Mouse (Mus musculus) left cerebral cortex, postnatal 14 days (tissue): ENCODE measurements at regions not wholly inside any gene's neighbourhood (a gene's known extent, or its start where the extent isn't known, plus 50 kb on each side); places are given as distances from the start of the nearest gene placed in this dataset.
A peak's percentile ranks its signal among the peaks of the same experiment; 100 is the strongest.
"Not testable (repeated sequence)": the region's sequence is repeated elsewhere in the genome, so short reads cannot be mapped to it uniquely, and the experiment has no call there.

ENCODE experiments used
- DNase-seq, 2 experiments: peaks; one replicate each; pipeline ENCODE4 v3.0.0; 2021 to 2022; ENCODE audit warnings: low spot score in 2 of 2, mixed read lengths in 1 of 2
- intact Hi-C: fragments of 180-260 bp; cut with DNase I; formaldehyde crosslinking; loops from one replicate; pipeline ENCODE4 v1.15.1; 2025

GRCm38 (mm10) chr12:77895508-77895907 is 298.5 kb upstream of the Gm6657 start:
- DNase-seq = no peak
- intact Hi-C loops = no loop called here

DNA sequence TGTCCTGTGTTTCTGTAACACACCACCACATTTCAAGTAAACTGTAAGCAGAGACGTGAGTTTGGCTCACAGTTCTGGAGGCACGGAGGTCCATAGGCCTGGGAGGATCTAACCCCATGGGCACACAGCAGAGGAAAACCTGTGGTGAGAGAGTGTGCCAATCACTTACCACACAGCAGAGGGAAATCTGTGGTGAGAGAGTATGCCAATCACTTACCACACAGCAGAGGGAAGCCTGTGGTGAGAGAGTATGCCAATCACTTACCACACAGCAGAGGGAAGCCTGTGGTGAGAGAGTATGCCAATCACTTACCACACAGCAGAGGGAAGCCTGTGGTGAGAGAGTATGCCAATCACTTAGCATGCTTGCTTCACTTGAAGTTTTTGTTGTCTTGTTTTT is 295.1 kb upstream of the Gm6657 start:
- intact Hi-C loops, DNase-seq: not testable (repeated sequence)

- intact Hi-C loops = no loop called here
- DNase-seq = no peak
Observed at GRCm38 (mm10) chr12:77901254-77901653, 292.8 kb upstream of the Gm6657 start.

DNA sequence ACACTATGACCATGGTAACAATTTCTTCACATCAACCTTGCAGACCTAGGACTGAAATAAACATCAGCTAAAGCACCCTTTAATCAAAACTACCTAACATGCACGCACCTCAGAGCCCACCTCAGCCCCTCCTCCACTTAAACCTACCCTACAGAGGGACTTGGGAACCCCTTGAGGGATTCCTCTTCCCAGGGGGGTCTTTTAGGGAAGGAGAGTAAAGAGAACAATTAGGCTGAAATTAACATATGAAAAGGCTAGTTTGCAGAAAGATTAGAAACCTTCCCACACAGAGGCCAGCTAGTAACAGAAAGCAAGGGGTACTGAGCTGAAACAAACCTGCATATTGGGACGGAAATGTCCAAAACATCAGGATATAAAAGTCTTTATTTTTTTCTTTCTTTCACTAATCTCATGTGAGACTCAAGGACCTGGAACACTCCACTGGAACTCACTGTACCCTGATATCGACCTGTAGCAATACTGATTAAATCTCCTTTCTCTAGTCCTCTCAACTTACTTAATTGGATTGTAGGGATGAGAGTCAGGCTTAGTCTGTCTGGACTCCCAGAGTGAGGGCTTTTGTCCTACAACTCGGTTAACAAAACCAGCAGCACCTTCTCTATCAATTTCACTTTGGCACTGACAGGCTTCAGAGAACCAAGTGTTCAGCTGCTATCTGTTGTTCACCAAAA is 281.0 kb upstream of the Gm6657 start:
- DNase-seq = no peak
- intact Hi-C loops = no loop called here

GRCm38 (mm10) chr12:77928729-77929128 is 265.3 kb upstream of the Gm6657 start:
- intact Hi-C loops = no loop called here
- no peak for DNase-seq

DNA sequence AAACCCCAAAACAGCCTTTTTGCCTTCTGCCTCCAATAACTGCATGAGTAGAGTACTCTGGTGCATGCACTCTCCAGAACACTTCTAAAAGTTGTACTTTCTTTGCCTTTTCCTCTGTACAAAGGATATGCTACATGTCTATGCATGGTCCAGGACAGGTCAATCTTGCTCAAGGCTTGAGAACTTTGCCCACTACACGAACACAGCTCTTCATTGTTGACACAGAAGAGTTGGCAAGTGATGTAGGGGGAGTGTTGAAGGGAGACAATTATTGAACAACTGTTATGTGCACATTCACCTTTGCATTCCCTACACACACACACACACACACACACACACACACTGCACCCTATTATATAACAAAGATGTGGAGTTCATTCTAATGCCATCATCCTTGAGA is 264.5 kb upstream of the Gm6657 start:
- intact Hi-C loops = no loop called here
- no peak for DNase-seq

GRCm38 (mm10) chr12:77943960-77944359 is 250.1 kb upstream of the Gm6657 start:
- intact Hi-C loops = no loop called here
- no peak for DNase-seq

GRCm38 (mm10) chr12:77949474-77950017 is 244.5 kb upstream of the Gm6657 start:
- intact Hi-C loops = no loop called here
- peak; percentile 40 to 47 for DNase-seq

DNA sequence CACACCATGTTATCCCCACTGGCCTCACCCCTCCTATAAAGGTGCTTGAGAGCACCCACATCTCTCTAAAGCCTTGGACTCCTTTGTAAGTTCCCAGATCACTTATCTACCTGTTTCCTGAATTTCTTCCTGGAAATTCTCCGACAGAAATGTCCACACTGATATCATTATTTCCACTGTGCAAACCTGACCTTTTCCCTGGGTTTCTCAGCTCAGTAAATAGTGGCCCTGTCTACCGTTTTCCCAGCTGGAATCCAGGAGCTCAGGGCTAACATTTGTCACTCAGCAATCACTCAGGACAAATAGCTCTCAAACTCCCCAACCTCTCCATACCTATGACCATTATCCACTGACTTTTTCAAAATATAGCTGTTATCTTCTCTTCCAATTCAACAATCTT is 241.6 kb upstream of the Gm6657 start:
- DNase-seq = no peak
- intact Hi-C loops = no loop called here

DNA sequence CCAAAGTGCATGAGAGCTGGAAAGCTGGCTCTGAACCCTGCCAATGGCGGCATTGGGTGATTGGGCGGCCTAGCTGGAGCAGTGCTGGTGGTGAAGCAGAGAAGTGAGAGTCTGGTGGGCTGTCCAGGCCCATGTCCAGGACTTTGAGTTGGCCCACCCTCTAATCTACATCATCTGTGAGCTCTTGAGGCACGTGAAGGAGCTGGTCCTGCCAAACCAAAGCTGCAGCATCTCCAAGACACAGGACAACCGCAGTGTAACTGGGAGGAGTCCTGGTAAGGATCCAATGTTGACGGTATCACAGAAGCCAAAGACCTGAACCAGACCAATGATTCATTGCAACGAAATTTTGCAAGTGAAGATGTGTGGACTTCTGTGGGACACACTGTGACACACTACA is 231.4 kb upstream of the Gm6657 start:
- intact Hi-C loops = no loop called here
- no peak for DNase-seq

GRCm38 (mm10) chr12:77968543-77968942 is 225.5 kb upstream of the Gm6657 start:
- no peak for DNase-seq
- intact Hi-C loops = no loop called here

DNA sequence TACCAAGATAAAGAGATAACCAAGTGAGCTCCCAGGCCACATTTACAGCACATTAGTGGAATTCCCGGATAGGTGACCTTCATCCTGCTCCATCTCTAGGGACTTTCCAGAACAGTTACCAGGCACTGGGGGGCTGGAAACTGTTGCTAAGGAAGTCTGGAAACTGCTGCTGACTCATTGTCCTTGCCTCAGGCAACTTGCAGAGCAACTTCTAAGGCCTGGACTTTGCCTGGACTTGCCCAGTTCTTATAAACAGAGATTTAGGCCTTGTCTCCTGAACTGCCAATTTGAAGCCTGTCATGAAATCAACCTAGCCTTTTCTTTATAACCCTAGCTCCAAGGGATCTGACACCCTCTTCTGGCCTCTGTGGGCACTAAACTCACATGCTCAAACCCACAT is 224.0 kb upstream of the Gm6657 start:
- DNase-seq = no peak
- intact Hi-C loops = no loop called here

DNA sequence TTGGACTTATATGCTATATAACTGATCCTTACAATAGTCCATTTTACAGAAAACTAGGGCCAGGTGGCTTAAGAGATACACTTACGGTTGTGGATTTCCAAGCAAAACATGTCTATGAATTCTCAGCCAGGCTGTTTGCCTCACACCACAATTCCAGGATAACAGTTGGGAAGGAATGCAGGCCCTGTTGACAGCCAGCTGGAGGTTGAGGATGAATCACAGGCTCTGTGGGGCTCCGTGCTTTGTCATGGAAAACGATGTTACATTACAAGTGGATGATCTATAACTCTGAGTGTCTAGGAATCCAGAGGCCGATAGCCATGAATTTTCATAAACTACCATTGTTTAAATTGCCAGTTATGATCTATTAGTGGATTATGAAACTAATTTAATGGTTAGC is 221.9 kb upstream of the Gm6657 start:
- no peak for DNase-seq
- intact Hi-C loops = no loop called here

GRCm38 (mm10) chr12:77976952-77977351 is 217.1 kb upstream of the Gm6657 start:
- DNase-seq = no peak
- intact Hi-C loops = no loop called here

DNA sequence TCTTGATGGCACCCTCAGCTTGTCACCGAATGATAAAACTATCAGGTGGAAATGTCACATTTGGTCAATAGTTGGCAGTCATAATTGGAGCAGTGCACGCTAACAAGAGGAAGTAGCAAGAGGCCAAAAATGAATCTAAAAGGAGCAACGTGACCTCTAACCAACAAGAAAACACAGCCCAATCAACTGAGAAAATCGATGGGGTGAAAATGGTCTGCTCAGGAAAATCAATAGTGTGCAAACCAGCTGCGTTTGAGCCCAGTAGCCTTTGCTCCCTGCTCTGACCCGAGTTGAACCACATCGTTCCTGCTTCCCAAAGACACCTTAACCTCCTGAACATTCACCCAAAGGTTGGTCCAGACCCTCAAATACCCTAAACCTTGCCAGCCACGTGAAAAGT is 207.3 kb upstream of the Gm6657 start:
- intact Hi-C loops = no loop called here
- no peak for DNase-seq

DNA sequence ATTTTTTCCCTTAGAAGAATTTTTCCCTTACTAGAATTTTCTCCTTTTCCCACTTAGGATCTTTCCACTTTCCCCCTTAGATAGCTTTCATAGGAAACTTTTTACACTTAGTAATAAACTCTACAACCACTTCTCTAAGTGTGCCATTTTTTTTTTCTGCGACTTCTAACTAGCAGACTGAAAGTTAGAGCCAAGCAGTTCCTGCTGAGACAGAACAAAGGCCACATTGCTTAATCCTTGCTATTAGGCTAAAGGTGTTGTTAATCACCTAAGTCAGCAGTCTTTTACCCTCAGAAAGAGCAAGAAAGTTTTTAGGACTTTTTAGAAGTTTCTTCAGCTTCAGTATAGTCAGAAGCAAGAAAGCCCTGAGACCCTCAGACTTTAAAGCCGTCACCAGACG is 204.3 kb upstream of the Gm6657 start:
- intact Hi-C loops = loop anchor here (10.0 kb wide), 2 partner anchors 265 to 385 kb away; no protein-coding TSS in a partner anchor
- DNase-seq = no peak

GRCm38 (mm10) chr12:77991627-77992026 is 202.4 kb upstream of the Gm6657 start:
- DNase-seq = peak in 1 of 2 experiments; percentile 19
- intact Hi-C loops = loop anchor here (10.0 kb wide), 2 partner anchors 267 to 387 kb away; no protein-coding TSS in a partner anchor

GRCm38 (mm10) chr12:77994176-77994575 is 199.9 kb upstream of the Gm6657 start:
- DNase-seq = no peak
- intact Hi-C loops = loop anchor here (10.0 kb wide), 2 partner anchors 269 to 389 kb away; no protein-coding TSS in a partner anchor

DNA sequence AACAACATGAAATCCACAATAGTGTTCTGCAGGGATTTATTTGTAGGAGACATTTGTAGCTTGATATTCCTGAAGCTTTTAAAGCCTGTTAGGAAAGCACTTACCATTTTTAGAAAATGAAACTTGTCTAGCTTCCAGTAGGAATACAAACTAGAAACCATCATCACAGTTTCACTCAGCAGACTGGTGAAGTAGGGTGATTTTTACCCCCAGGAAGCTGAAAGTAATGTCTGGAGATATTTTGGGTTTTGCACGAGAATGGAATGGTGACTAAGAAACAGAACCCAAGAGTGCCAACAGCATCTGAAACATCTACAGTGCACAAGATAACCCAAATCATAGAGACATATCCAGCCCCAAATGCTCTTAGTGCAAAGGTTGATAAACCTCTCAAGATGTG is 196.1 kb upstream of the Gm6657 start:
- DNase-seq = peak in 1 of 2 experiments; percentile 48
- intact Hi-C loops = loop anchor here (10.0 kb wide), 2 partner anchors 273 to 393 kb away; no protein-coding TSS in a partner anchor

DNA sequence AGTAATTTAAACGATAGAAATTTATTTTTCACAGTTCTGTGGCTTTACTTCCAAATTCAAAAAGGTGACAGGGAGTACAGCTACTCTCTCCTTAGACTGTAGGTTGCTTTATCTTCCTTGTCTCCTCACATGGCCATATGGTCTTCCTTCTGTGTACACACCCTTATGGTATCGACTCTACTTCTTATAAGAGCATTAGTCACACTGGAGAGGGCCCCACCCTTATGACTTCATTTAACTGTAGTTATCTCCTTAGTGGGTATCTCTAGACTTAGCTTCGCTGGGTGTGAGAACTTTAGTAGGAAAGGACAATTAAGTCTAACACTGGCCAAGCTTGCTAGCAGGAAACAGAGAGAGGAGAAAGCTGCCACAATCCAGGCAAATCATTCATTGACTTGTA is 193.6 kb upstream of the Gm6657 start:
- DNase-seq = no peak
- intact Hi-C loops = loop anchor here (5.0 kb wide), 1 partner anchor 97 kb away; no protein-coding TSS in a partner anchor

- intact Hi-C loops = loop anchor here (5.0 kb wide), 1 partner anchor 95 kb away; no protein-coding TSS in a partner anchor
- peak; percentile 80 to 84 for DNase-seq
Observed at GRCm38 (mm10) chr12:78001846-78002245, 192.2 kb upstream of the Gm6657 start.
